Mouse (Mus musculus) erythroblast, adult 5-6 weeks (primary cell): Measurements from ENCODE around the gene Tyrp1. TPM values are rescaled to one million over a fixed set of nuclear protein-coding genes. Genes with fewer than 3 reads are reported as not detected.

Source experiments
- ATAC-seq: replicated peaks from 2 replicates; pipeline ENCODE4 v1.8.0; 2016; ENCODE audit warnings: moderate number of reproducible peaks, mild to moderate bottlenecking, moderate TSS enrichment, inconsistent platforms; ENCODE audit not compliant: poor library complexity, low FRiP score, severe bottlenecking
- total RNA-seq, 2 experiments: library from RNA; stranded (forward) in 1 of 2; stranded (reverse) in 1 of 2; fragments of 150-400 nt in 1 of 2; fragments of 200-764, 138-1000 nt in 1 of 2; gene quantifications; 2 replicates each; pipeline versions ENCODE4 v1.2.3 to v1.2.4; 2015 to 2017; ENCODE audit warnings: low replicate concordance in 2 of 2

Tyrp1 gene
- total RNA-seq (2015; ENCODE audit: low replicate concordance) (not detected in 2 replicates), total RNA-seq (2017; ENCODE audit: low replicate concordance) (not detected in 2 replicates)

DNA sequence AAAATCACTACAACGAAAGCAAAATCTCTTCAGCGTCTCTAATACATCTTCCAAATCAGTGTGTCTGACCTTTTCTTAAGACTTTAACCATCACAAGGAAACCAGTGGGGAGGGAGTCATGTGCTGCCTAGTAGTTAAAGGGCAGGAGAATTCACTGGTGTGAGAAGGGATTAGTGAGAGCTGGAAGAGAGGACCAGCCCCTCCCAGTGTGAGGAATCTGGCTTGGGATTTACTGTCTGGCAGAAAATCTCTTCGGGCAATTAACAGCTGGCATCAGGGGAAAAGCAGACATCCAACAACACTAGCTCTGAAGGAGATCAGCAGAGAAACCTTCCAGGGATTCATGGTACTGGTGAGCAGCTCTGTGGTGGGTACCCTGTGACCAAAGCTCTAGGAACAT lies at the start of gene Tyrp1:
Tyrp1 (plus strand) TSS at position 74 of the 400 bp plus-strand sequence.
- no peak for ATAC-seq

DNA sequence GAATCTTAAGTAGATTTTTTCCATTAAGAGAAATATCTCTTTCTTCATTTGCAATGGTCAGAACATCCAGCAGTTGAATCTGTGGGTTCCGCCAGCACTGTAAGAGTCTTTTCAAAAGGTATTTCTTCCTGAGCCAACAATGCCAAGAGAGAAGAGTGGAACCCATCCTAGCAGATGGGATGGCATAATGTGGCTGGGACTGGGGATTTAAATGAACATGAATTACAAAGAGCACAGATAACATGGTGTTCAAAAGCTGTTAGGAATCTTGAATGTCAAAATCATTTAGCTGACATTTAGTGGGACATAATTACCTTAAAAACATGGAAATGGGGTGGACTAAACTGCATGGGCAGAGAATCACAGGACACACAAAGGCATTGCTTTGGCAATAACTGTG lies 45.6 kb upstream of the Tyrp1 start:
- no peak for ATAC-seq

DNA sequence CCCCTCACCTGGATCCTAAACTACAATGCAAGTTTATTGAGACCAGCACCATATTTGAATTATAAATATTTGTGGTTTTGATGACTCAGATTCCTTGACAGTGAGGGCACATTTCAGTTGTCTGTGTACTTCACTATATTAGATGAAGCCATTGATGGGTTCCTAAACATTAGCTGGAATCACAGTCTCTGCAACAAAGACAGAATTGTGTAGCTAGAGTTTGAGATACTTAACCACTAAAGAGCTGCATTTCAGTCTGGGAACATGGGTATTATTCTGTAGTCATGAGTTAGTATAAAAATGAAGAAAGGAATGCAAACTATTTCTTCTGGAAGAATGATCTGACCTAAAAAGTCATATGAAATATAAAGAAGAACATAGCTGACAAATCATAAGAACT lies 14.4 kb upstream of the Tyrp1 start:
- ATAC-seq = no peak

DNA sequence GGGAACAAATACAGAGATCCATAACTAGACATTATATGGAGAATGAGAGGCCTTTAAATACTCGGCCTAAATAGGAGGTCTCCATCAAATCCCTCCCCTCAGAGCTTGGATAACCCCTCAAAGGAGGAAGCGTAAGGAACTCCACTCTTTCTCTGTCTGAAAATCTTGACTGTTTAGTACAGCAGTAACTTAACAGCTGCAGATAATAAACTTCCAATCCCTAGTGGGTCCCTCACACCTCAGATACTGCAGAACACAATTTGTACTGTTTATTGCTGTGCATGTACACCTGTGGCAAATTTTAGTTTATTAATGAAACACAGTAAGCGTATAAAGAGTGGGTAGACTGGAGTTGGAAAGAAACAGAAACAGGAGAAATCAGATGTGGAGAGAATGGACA lies 12.0 kb upstream of the Tyrp1 start:
- ATAC-seq = no peak

DNA sequence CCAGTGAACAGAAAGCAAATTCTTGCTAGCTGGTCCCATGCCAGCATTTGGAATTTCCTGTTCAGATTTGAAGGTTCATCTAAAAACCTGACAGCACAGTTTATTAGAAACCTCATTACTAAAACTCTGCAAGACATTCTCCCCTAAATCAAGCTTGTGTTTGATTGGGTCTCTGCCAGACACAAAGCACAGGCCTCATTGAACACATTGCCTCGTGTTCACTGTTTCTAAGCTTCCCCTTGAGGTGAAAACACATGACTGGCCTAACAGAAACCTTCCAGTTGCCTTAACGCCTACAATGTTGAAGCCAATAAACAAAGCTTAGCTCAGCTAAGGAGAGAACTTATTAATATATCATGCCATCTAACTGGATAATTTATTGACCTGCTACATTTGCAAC lies 5.7 kb upstream of the Tyrp1 start:
- ATAC-seq = no peak

DNA sequence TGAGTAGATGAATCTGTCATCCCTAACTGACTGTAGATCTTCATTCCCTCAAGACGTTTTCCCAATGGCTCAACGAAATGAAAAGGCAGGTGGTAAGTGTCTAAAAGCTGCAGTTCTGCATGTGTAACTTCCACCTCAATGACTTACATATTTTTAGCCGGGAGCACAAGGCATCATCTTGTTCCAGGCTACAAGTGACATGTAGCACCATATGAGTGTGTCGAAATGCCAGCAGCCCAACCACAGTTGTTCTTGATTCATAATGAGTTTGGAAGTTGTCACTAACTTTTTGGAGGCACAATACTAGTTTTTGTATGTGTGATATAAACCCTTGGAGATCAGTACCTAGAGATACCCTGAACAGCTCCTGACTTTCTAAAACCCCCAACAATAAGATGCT lies 5.4 kb downstream of the Tyrp1 start:
- ATAC-seq = no peak

DNA sequence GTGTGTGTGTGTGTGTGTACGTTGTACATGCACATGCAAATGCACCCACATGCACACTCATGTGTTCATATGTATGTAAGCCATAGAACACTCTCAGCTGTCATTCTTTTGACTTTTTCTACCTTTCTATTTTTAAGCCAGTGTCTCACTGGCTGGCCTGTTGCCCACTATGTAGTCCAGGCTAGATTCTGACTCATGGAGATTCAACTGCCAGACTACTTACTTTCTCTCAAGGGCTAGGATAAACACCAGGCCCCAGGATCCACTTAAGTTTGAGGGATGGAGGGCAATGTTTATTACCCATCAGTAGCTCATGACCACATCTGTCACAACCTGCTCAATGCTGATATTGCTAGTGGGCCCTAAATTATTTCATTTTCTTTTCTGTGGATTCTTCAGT lies 8.1 kb downstream of the Tyrp1 start:
- ATAC-seq = no peak

DNA sequence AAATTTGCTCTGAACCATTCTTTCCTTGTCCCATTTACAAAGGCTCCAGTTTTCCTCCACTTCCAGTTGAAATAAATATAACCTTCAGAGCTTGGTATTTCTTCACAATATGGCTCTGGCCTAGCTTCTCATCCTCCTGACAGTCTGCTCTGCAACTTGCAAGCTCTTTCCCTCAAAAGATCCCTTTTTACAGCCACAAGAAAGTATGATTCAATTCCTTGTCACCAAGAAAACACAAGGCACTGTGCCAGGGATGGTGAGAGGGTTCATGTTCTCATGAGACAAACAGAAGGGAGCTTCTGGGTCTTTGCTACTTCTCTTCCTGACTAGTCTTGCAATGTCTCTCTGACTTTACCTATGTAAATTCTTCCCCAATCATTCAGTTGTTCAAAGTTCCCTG lies 9.8 kb downstream of the Tyrp1 start:
- no peak for ATAC-seq

DNA sequence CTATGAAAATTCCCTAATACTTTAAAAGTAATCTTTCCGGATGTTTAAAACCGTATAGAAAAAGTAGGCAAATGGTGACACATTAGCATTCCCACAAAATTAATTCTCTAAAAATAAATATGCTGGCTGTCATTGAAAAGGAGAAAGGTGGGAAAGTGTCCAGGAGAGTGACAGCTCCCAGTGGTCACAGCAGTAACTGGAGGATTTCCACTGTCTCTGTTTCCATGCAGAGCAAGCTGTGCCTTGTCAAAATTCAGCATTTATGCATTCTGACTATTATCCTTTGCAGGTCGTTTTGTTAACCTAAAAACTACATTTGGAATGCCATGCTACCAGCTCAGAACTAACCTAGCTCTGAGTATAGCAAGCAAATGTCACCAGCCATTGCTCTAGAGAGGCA lies 12.1 kb downstream of the Tyrp1 start:
- no peak for ATAC-seq

DNA sequence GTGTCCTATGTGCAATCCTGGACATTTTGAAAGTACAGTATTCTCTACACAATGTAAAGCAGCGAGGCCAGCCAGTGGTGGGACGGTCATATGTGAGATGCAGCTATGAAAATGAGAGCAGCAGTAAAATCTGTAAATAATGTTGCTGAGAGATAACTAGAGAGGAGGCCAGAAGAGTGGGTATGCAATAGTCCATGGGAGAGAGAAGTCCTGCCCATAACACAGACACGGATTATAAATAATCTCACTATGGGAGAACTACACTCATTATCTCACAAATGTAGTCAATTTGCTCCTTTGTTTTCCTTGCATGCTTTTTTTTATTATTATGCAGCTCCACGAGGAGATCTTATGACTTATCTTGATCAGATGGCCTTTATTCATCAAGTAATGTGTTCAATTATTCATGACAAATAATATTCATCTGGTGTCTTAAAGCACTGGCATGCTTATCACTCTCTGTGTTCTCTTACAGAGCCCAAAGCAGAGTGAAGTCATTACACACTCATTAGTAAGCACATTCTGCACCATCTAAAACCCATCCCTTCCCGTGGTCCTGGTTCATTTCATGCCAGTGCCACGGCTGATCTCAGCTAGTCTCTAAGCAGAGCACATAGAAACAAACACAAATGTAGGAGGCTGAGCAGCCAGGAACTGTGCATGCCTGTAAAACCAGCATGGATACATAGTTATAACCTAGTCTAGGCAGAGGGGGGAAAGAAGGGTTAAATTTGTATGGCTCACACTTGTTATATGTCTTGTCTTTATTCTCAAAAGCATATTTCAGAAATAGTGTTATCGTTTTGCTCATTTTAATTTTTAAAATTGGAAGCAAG lies 18.9 kb downstream of the Tyrp1 start:
- ATAC-seq = no peak

DNA sequence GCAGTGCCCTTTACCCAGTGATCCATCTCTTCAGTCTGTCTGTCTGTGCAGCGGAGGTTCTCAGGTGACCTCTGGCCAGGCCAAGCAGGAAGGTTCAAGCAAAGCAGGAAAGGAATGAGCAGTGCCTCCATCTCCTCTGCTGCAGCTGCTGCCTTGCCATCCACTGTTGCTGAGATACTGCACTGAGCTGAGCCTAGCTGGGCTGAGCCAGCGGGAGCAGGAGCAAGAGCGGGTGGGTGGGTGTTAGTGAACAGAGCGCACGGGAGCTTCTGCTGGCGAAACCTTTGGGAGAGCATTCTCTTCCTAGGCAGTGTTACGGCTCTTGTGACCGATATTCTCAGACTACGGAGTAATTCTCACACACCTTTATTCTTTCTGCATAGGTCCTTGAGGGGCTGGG lies 21.6 kb downstream of the Tyrp1 start:
- no peak for ATAC-seq

DNA sequence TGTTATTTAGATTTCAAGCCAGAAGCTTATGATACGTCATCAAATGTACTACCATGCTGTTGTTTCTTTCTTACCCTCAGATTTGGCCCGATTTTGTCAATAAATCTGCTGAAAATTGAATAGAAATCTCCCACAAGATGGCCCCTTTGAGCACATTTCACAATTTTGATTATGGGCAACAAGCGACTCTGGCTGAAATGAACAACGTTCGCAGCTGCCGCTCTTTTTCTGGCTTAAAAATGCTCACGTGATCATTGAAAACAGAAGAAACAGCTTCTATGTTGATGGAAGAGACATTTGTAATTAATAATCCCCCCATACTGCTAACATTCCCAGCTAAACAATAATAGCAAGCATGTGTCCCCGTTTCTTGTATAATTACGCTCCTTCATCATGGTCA lies 29.0 kb downstream of the Tyrp1 start:
- ATAC-seq = no peak

DNA sequence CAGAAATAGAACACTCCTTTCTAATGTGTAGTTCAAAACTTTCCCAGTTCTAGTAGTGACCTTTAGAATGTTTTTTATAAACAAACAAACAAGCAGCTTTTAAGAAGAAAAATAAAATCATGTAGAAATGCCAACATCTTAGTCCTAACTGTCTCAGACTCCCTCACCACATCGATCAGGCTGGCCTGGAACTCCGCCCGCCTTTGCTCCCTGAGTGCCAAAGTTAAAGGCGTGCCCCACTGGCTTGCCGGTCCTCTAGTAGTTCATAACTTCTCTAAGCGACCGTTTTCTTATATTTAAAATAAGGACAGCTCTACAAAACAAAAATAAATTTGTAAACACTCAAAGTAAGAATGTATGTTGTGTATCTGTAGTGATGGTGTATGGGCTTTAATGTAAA lies 30.0 kb downstream of the Tyrp1 start:
- ATAC-seq = no peak

DNA sequence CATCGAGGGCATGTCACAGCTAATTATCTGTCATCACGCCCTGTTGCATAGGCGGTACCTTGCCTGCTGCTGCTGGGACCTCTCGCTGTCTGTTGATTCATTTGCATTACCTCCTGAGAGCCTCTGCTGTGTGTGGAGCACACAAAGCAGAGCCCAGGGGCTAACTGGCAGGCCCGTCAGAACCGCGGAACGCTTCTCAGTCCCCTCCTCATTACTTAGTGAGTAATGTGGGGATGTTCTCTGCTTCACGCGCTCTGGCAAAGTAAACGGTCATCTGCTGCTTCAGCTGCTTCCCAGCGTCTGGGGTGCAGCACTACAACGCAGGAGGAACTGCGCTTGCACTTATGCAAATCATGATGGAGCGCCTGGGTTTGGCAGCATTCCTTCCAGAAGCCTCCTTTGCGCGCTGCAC lies 30.6 kb downstream of the Tyrp1 start:
- no peak for ATAC-seq

DNA sequence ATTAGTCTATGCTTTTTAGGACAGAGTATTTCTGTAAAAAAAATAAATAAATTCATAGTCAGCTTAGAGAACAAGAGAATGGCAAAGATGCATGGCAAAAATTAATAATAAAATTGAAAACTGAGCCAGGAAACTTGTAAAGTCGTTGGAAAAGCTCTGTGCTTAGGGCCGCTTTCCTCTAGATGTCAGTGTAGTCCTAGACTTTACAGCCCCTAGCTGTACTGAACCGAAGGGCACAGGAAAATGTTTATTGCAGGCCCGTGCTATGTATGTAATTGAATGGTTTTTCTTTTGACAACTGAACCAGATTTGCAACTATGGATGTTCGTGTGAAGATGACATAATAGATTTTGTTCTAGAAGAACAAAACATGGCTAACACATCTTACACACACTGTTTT lies 32.1 kb downstream of the Tyrp1 start:
- ATAC-seq = no peak

DNA sequence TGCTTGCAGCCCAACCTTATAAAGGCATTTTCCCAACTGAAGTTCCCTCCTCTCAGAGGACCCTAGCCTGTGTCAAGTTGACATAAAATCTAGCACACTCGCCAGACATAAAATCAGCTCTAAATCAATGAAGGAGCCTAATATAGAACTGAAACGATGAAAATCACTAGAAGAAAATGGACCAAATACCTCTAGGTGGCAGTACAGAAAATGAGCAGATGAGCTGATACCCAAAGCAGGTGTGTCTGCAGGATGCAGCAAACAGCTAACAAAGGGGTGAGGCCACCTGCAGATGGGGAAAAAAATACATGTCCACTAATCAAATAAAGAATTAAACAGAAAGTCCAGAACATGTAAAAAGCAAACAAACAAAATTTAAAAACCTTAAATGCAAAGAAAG lies 35.7 kb downstream of the Tyrp1 start:
- ATAC-seq = no peak

DNA sequence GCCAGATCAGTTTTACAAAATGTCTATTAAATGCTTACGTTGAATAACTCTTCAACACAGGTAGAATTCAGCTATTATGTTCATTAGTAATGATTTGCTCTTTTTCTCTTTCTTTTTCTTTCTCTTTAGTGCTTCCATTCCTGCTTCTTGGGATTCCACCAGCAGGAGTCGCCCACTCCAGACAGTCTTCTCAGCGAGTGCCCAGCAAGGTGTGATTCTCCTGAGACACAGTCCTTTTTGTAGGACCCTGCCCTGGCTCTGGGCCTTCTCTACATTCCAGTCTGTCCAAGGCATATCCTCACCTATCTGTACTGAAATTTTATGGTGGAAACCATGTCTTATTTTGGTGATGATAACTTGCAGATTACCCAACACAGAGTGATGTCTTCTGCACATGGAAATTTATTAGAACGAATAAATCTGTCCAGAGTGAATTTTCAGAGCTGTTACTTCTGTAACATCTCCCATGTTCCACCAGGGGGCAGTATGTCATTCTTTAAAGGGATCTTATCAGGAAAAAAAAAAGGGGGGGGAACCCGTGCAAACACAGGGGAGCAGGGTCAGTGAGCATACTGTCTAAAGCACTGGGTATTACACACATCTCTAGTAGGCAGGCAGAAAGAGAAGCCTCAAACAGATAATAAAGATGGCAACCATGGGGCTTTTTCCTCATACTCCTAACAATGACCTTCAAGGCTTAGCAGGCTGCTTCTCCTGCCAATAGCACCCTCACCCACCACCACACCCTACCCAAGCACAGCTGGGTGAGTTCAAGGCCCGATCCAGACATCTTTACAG lies 39.1 kb downstream of the Tyrp1 start:
- no peak for ATAC-seq

DNA sequence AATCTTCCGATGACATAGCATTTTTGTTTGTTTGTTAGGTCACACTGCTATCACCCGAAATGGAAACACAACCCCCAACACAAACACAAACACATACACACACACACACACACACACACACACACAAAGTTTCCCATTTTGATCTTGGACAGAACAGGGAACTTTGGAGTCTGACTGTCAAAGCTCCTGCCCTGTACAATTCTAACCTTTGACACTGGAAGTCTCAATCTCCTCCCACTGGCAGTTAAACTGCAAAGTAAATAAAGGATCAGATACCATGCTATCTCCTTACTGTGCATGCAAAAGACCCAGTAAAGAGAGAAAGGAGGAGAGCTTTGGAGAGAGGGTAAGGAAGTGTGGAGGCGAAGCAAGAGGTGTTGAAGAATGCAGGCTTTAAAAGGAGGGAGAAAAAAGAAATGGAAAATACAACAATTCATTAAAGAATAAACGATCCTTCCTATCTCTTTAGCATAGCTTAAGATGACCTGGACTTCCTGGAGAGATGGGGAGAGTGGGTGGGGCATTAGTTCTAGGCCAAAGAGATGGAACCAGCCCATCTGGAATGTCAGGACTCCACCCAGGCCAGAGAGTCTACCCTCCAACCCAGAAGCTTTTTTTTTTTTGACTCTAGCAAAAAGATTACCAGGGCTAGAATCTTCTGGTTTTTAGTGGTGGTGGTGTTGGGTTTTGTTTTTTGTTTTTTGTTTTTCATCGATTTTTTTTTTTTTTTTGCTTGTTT lies 40.4 kb downstream of the Tyrp1 start:
- no peak for ATAC-seq

DNA sequence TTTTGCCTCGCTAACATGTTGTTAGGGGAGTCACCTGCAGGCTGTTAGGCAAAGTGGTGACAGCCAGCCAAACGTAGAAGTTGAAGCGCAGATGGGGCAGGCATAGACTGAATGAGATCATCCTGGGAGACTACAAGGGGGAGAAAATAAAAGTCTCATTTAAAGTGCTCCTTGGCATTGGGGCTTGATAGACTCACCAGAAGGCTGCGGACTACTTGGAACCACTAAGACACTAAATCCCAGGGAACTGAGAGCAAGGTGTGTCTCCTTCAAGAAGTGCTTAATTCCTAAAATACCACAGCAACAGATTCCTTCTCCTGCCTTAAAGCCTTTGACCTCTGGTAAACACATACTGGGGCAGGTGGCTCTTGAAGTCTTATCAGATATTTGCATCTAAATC lies 41.1 kb downstream of the Tyrp1 start:
- ATAC-seq = no peak

DNA sequence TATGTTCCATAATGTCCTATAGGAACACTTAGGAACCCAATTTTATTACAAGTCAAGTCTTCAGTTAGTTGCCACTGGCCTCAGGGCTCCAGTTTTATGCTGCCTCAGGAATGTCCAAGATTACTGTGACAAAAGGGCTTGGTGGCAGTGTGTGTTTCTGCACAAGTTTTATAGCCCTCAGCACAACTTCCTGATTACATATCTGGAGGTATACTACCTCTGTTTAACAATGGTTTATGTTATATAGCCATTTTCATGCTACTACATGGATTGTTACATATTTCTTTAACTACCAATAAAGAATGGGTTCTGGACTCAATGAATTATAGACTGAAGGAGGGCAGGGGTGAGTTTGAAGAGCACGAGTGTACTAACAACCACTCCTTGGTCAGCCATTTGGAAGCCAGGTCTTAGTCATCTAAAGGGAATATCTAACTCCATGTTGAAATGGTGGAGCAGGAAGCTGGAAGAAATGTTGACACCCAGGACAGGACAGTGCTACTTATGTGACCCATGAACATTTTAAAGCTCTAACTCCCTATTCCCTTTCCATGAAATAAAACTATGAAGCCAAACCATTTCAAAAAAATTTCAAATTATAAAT lies 48.2 kb downstream of the Tyrp1 start:
- ATAC-seq = no peak
